In genomic region chr11:106159921-106160840, GRCm38 (mm10) we compare ENCODE assay signal across 8 mouse cellular contexts. TPM values are rescaled to one million over a fixed set of nuclear protein-coding genes. Genes with fewer than 3 reads are reported as not detected.
DNase-seq lines count a peak whose midpoint lies in the region; ATAC-seq and TF ChIP-seq lines count a peak whose summit lies in the region.

No protein-coding gene starts in this region.

- no peak for TF ChIP-seq CTCF in cortical plate, adult 2 months (IDR thresholded peaks at IDR 0.05; ENCODE audit: extremely low read depth, insufficient read depth, low read length)

- peak overlapping the region; percentile 92 for H3K4me2 ChIP-seq in intestine, embryonic 15.5 days (replicated peaks)

- TF ChIP-seq POLR2A in cortical plate, adult 2 months (IDR thresholded peaks at IDR 0.05; ENCODE audit: extremely low read depth, insufficient read depth, low read length) = peak; percentile 62

- under 1% methylated on average over 89 of the region's 106 CpGs for WGBS in intestine, embryonic 15.5 days

- peak; percentile 84 to 92 for DNase-seq in adrenal gland, adult (ENCODE audit: inconsistent age in 2 of 2, low spot score in 1 of 2)
- DNase-seq in gastrocnemius, postnatal 4 days (ENCODE audit: low spot score in 2 of 2) = peak; percentile 71 to 79
- peak; percentile 85 to 89 for DNase-seq in left cerebral cortex, postnatal 36 days (ENCODE audit: low spot score in 2 of 2)
- DNase-seq in mesoderm, embryonic 11.5 days (ENCODE audit: low read depth, low spot score) = peak; percentile 81
- peak; percentile 78 to 79 for DNase-seq in right cerebral cortex, postnatal 36 days (ENCODE audit: low spot score in 2 of 2)
- DNase-seq in c-Kit-positive CD71-positive TER-119-positive erythroid progenitor cells, embryonic 14.5 days (ENCODE audit: low spot score) = no peak

- peak overlapping the region; percentile 93 for H3K4me3 ChIP-seq in cortical plate, adult 2 months (ENCODE audit: insufficient read depth, low read length)
- peak overlapping the region; percentile 80 for H3K4me3 ChIP-seq in intestine, embryonic 15.5 days (replicated peaks)

- intact Hi-C loops in left cerebral cortex, postnatal 36 days (cut with DNase I) = loop anchor here (1.0 to 5.0 kb wide), 3 partner anchors 34 to 75 kb away; partner anchors contain the start of gene Map3k3

- H3K9me3 ChIP-seq in intestine, embryonic 15.5 days = no peaks in the 10 kb centered on the region

- H3K9ac ChIP-seq in intestine, embryonic 15.5 days = peak overlapping the region; percentile 89

- H3K36me3 ChIP-seq in intestine, embryonic 15.5 days = 0 out of 2 replicates have a peak, but pooled peaks cover 9% of the 10 kb centered on the region

- H3K27ac ChIP-seq in cortical plate, adult 2 months (ENCODE audit: insufficient read depth, low read length) = peak overlapping the region; percentile 100
- peak overlapping the region; percentile 92 for H3K27ac ChIP-seq in intestine, embryonic 15.5 days

- no peaks in the 10 kb centered on the region; the same call in 1 of the 2 replicates for H3K4me1 ChIP-seq in cortical plate, adult 2 months (ENCODE audit: control insufficient read depth, insufficient read depth, low read length)
- peaks cover 31% of the 10 kb centered on the region for H3K4me1 ChIP-seq in intestine, embryonic 15.5 days (replicated peaks)

- peak; percentile 81 for ATAC-seq in intestine, embryonic 15.5 days

- H3K27me3 ChIP-seq in intestine, embryonic 15.5 days (replicated peaks) = no peaks in the 10 kb centered on the region

RNA-seq across cellular contexts. Expression of gene Gm10840, which starts 0.5 kb away (rescaled TPM):
- polyA plus RNA-seq in cortical plate, adult 2 months (2012; rRNA removed) = not detected in 2 replicates
- not detected for total RNA-seq in gastrocnemius, postnatal 4 days (2021)
- not detected in 2 replicates for polyA plus RNA-seq in intestine, embryonic 15.5 days (2015; fragmentation: Nextera tagmentation; extraction: Ambion mirVana)
- not detected for total RNA-seq in left cerebral cortex, postnatal 36 days (2021)

RNA-seq across cellular contexts. Expression of gene Limd2, which starts 0.5 kb away (rescaled TPM):
- 86.0 and 102 TPM in 2 replicates for polyA plus RNA-seq in cortical plate, adult 2 months (2012; rRNA removed)
- 10 to 100 TPM; 35.8 to 40.7 TPM for total RNA-seq in gastrocnemius, postnatal 4 days (2021)
- polyA plus RNA-seq in intestine, embryonic 15.5 days (2015; fragmentation: Nextera tagmentation; extraction: Ambion mirVana) = 94.0 and 108 TPM in 2 replicates
- 100 to 1,000 TPM in 1 of 2 experiments, 10 to 100 TPM in 1; 98.5 to 104 TPM for total RNA-seq in left cerebral cortex, postnatal 36 days (2021)

RNA-seq across cellular contexts. Expression of gene Strada, which starts 41.8 kb away (rescaled TPM):
- 51.9 and 55.2 TPM in 2 replicates for polyA plus RNA-seq in cortical plate, adult 2 months (2012; rRNA removed)
- total RNA-seq in gastrocnemius, postnatal 4 days (2021) = 10 to 100 TPM; 26.4 to 32.3 TPM
- polyA plus RNA-seq in intestine, embryonic 15.5 days (2015; fragmentation: Nextera tagmentation; extraction: Ambion mirVana) = 14.0 and 14.9 TPM in 2 replicates
- 10 to 100 TPM; 26.6 to 31.2 TPM for total RNA-seq in left cerebral cortex, postnatal 36 days (2021)

RNA-seq across cellular contexts. Expression of gene Ccdc47, which starts 56.0 kb away (rescaled TPM):
- 68.3 and 83.3 TPM in 2 replicates for polyA plus RNA-seq in cortical plate, adult 2 months (2012; rRNA removed)
- total RNA-seq in gastrocnemius, postnatal 4 days (2021) = 10 to 100 TPM; 72.7 to 74.6 TPM
- polyA plus RNA-seq in intestine, embryonic 15.5 days (2015; fragmentation: Nextera tagmentation; extraction: Ambion mirVana) = 88.6 and 91.5 TPM in 2 replicates
- 10 to 100 TPM; 79.5 to 86.6 TPM for total RNA-seq in left cerebral cortex, postnatal 36 days (2021)

RNA-seq across cellular contexts. Expression of gene Ddx42, which starts 56.5 kb away (rescaled TPM):
- 41.6 and 43.7 TPM in 2 replicates for polyA plus RNA-seq in cortical plate, adult 2 months (2012; rRNA removed)
- 10 to 100 TPM; 46.1 to 47.3 TPM for total RNA-seq in gastrocnemius, postnatal 4 days (2021)
- 58.1 and 62.9 TPM in 2 replicates for polyA plus RNA-seq in intestine, embryonic 15.5 days (2015; fragmentation: Nextera tagmentation; extraction: Ambion mirVana)
- total RNA-seq in left cerebral cortex, postnatal 36 days (2021) = 10 to 100 TPM; 63.0 to 68.0 TPM
